Mouse (Mus musculus) CH12.LX (cell line): Measurements from ENCODE around the gene Ctss. TPM values are rescaled to one million over a fixed set of nuclear protein-coding genes. Genes with fewer than 3 reads are reported as not detected.
A peak's percentile ranks its signal among the peaks of the same experiment; 100 is the strongest.

ENCODE experiments used
- DNase-seq: peaks from one replicate; pipeline ENCODE4 v3.0.0-alpha.2; 2013; ENCODE audit errors: extremely low read depth
- H3K27ac ChIP-seq: 2 replicates; pipeline ENCODE4 v1.5.1; 2012; ENCODE audit warnings: low read depth, mild to moderate bottlenecking, control low read depth, moderate library complexity; ENCODE audit not compliant: insufficient read depth
- H3K27me3 ChIP-seq: replicated peaks from 2 replicates; pipeline ENCODE3; 2012; ENCODE audit warnings: inconsistent platforms
- H3K36me3 ChIP-seq, 2 experiments: replicated peaks in 1 of 2; 2 replicates each; pipeline versions ENCODE3 to v1.6.1; 2012; ENCODE audit warnings: inconsistent platforms in 1 of 2, low read length in 1 of 2, mild to moderate bottlenecking in 1 of 2, mixed read lengths in 1 of 2, moderate library complexity in 1 of 2; ENCODE audit not compliant: control insufficient read depth in 1 of 2, insufficient read depth in 1 of 2
- H3K4me1 ChIP-seq, 2 experiments: 2 replicates each; pipeline ENCODE4 v1.6.1; 2012; ENCODE audit warnings: inconsistent platforms in 1 of 2, moderate library complexity in 1 of 2; ENCODE audit not compliant: insufficient read depth in 2 of 2, control insufficient read depth in 1 of 2
- H3K4me2 ChIP-seq: 2 replicates; pipeline ENCODE4 v1.6.1; 2012; ENCODE audit warnings: low read depth, mild to moderate bottlenecking, control low read depth; ENCODE audit not compliant: poor library complexity, insufficient read depth, severe bottlenecking
- H3K4me3 ChIP-seq, 3 experiments: fragments of 150-350 bp in 1 of 3; sonication (generic) in 1 of 3; replicated peaks in 1 of 3; 2 replicates each; pipeline versions ENCODE3 to v1.5.1; 2011 to 2012; ENCODE audit warnings: low read depth in 2 of 3, low read length in 2 of 3, mild to moderate bottlenecking in 2 of 3, moderate library complexity in 2 of 3, control low read depth in 1 of 3, improper control_type of control experiment in 1 of 3, inconsistent platforms in 1 of 3, mixed read lengths in 1 of 3; ENCODE audit not compliant: poor library complexity in 1 of 3
- H3K79me2 ChIP-seq: replicated peaks from 2 replicates; pipeline ENCODE4 v1.6.1; 2012; ENCODE audit warnings: mild to moderate bottlenecking, moderate library complexity; ENCODE audit not compliant: control insufficient read depth, poor library complexity, insufficient read depth, severe bottlenecking; ENCODE audit errors: extremely low read depth
- H3K9ac ChIP-seq: 2 replicates; pipeline ENCODE4 v1.6.1; 2012; ENCODE audit warnings: low read depth, mild to moderate bottlenecking, control low read depth, moderate library complexity; ENCODE audit not compliant: insufficient read depth
- H3K9me3 ChIP-seq: replicated peaks from 2 replicates; pipeline ENCODE3; 2012; ENCODE audit warnings: low read length, inconsistent platforms, mixed read lengths
- BHLHE40 ChIP-seq: IDR thresholded peaks from 2 replicates; pipeline ENCODE4 v1.6.1; 2011; ENCODE audit warnings: mild to moderate bottlenecking, low read depth, low read length, improper control_type of control experiment
- CHD1 ChIP-seq: IDR thresholded peaks from 2 replicates; pipeline ENCODE4 v1.6.1; 2012; ENCODE audit warnings: low read depth, low read length, improper control_type of control experiment, inconsistent platforms
- CHD2 ChIP-seq: IDR thresholded peaks from 2 replicates; pipeline ENCODE4 v1.6.1; 2011; ENCODE audit warnings: low read length, improper control_type of control experiment
- CTCF ChIP-seq, 2 experiments: IDR thresholded peaks in 1 of 2; conservative IDR thresholded peaks in 1 of 2; 2 replicates each; pipeline ENCODE4 v1.5.1; 2011 to 2012; ENCODE audit warnings: low read depth in 2 of 2, low read length in 2 of 2, improper control_type of control experiment in 1 of 2, inconsistent platforms in 1 of 2, mild to moderate bottlenecking in 1 of 2, moderate library complexity in 1 of 2
- E2F4 ChIP-seq: IDR thresholded peaks from 2 replicates; pipeline ENCODE4 v1.6.1; 2011; ENCODE audit warnings: low read depth, low read length, improper control_type of control experiment; ENCODE audit not compliant: insufficient replicate concordance
- ELF1 ChIP-seq: IDR thresholded peaks from 2 replicates; pipeline ENCODE4 v1.6.1; 2014; ENCODE audit warnings: low read depth, mild to moderate bottlenecking, inconsistent platforms, low read length, improper control_type of control experiment
- EP300 ChIP-seq: IDR thresholded peaks from 2 replicates; pipeline ENCODE4 v1.6.1; 2011; ENCODE audit warnings: low read length, improper control_type of control experiment
- ETS1 ChIP-seq: conservative IDR thresholded peaks from 2 replicates; pipeline ENCODE4 v1.6.1; 2012; ENCODE audit warnings: low read depth, mild to moderate bottlenecking, inconsistent platforms, low read length, improper control_type of control experiment, moderate library complexity
- GABPA ChIP-seq: IDR thresholded peaks from 2 replicates; pipeline ENCODE4 v1.6.1; 2012; ENCODE audit warnings: low read depth, low read length, improper control_type of control experiment, inconsistent platforms; ENCODE audit not compliant: insufficient replicate concordance
- HCFC1 ChIP-seq: IDR thresholded peaks from 2 replicates; pipeline ENCODE4 v1.6.1; 2012; ENCODE audit warnings: low read depth, mild to moderate bottlenecking, inconsistent platforms, low read length, improper control_type of control experiment
- IRF4 ChIP-seq: IDR thresholded peaks from 2 replicates; pipeline ENCODE4 v1.6.1; 2014; ENCODE audit warnings: low read depth, mild to moderate bottlenecking, inconsistent platforms, low read length, improper control_type of control experiment
- JUN ChIP-seq: IDR thresholded peaks from 2 replicates; pipeline ENCODE4 v1.6.1; 2011; ENCODE audit warnings: low read depth, mild to moderate bottlenecking, low read length, improper control_type of control experiment, moderate library complexity; ENCODE audit not compliant: insufficient read depth
- JUND ChIP-seq: conservative IDR thresholded peaks from 2 replicates; pipeline ENCODE4 v1.6.1; 2011; ENCODE audit warnings: low read depth, low read length, improper control_type of control experiment
- KAT2A ChIP-seq: IDR thresholded peaks from 2 replicates; pipeline ENCODE4 v1.6.1; 2012; ENCODE audit warnings: low read length, improper control_type of control experiment, inconsistent platforms; ENCODE audit not compliant: insufficient replicate concordance
- MAFK ChIP-seq: IDR thresholded peaks from 2 replicates; pipeline ENCODE4 v1.6.1; 2011; ENCODE audit warnings: low read length, improper control_type of control experiment; ENCODE audit not compliant: insufficient replicate concordance
- MAX ChIP-seq: IDR thresholded peaks from 2 replicates; pipeline ENCODE4 v1.6.1; 2011; ENCODE audit warnings: low read length, improper control_type of control experiment
- MAZ ChIP-seq: IDR thresholded peaks from 2 replicates; pipeline ENCODE4 v1.6.1; 2012; ENCODE audit warnings: low read depth, mild to moderate bottlenecking, inconsistent platforms, low read length, improper control_type of control experiment, moderate library complexity
- MEF2A ChIP-seq: IDR thresholded peaks from 2 replicates; pipeline ENCODE4 v1.6.1; 2014; ENCODE audit warnings: low read depth, mild to moderate bottlenecking, inconsistent platforms, low read length, improper control_type of control experiment, borderline replicate concordance
- MXI1 ChIP-seq: IDR thresholded peaks from 2 replicates; pipeline ENCODE4 v1.6.1; 2011; ENCODE audit warnings: mild to moderate bottlenecking, low read depth, low read length, improper control_type of control experiment
- MYC ChIP-seq: IDR thresholded peaks from 2 replicates; pipeline ENCODE4 v1.6.1; 2011; ENCODE audit warnings: low read depth, mild to moderate bottlenecking, improper control_type of control experiment, low read length
- NELFE ChIP-seq: IDR thresholded peaks from 2 replicates; pipeline ENCODE4 v1.6.1; 2011; ENCODE audit warnings: low read depth, low read length, improper control_type of control experiment
- NRF1 ChIP-seq: IDR thresholded peaks from 2 replicates; pipeline ENCODE4 v1.6.1; 2014; ENCODE audit warnings: low read depth, mild to moderate bottlenecking, inconsistent platforms, low read length, improper control_type of control experiment, moderate library complexity
- PAX5 ChIP-seq: IDR thresholded peaks from 2 replicates; pipeline ENCODE4 v1.6.1; 2012; ENCODE audit warnings: low read length, inconsistent platforms, mixed read lengths
- POLR2A ChIP-seq: IDR thresholded peaks from 2 replicates; pipeline ENCODE4 v1.6.1; 2011; ENCODE audit warnings: low read depth, mild to moderate bottlenecking, improper control_type of control experiment, low read length
- POLR2AphosphoS2 ChIP-seq: IDR thresholded peaks from 2 replicates; pipeline ENCODE4 v1.6.1; 2011; ENCODE audit warnings: low read depth, low read length, improper control_type of control experiment
- RAD21 ChIP-seq: IDR thresholded peaks from 2 replicates; pipeline ENCODE4 v1.6.1; 2011; ENCODE audit warnings: low read depth, mild to moderate bottlenecking, low read length, improper control_type of control experiment, moderate library complexity
- RCOR1 ChIP-seq: conservative IDR thresholded peaks from 2 replicates; pipeline ENCODE4 v1.6.1; 2012; ENCODE audit warnings: low read depth, mild to moderate bottlenecking, inconsistent platforms, low read length, improper control_type of control experiment
- SIN3A ChIP-seq: IDR thresholded peaks from 2 replicates; pipeline ENCODE4 v1.6.1; 2012; ENCODE audit warnings: low read length, improper control_type of control experiment, inconsistent platforms
- SMC3 ChIP-seq: IDR thresholded peaks from 2 replicates; pipeline ENCODE4 v1.6.1; 2011; ENCODE audit warnings: low read depth, low read length, improper control_type of control experiment
- TBP ChIP-seq: conservative IDR thresholded peaks from 2 replicates; pipeline ENCODE4 v1.6.1; 2011; ENCODE audit warnings: low read depth, low read length, improper control_type of control experiment
- TCF12 ChIP-seq: IDR thresholded peaks from 2 replicates; pipeline ENCODE4 v1.6.1; 2014; ENCODE audit warnings: low read depth, mild to moderate bottlenecking, inconsistent platforms, low read length, improper control_type of control experiment
- UBTF ChIP-seq: IDR thresholded peaks from 2 replicates; pipeline ENCODE4 v1.6.1; 2012; ENCODE audit warnings: low read depth, mild to moderate bottlenecking, inconsistent platforms, low read length, improper control_type of control experiment, moderate library complexity
- USF1 ChIP-seq: IDR thresholded peaks from 2 replicates; pipeline ENCODE4 v1.6.1; 2014; ENCODE audit warnings: low read depth, mild to moderate bottlenecking, inconsistent platforms, low read length, improper control_type of control experiment
- USF2 ChIP-seq: conservative IDR thresholded peaks from 2 replicates; pipeline ENCODE4 v1.6.1; 2011; ENCODE audit warnings: low read depth, low read length, improper control_type of control experiment
- ZC3H11A ChIP-seq: IDR thresholded peaks from 2 replicates; pipeline ENCODE4 v1.6.1; 2012; ENCODE audit warnings: low read depth, mild to moderate bottlenecking, inconsistent platforms, low read length, improper control_type of control experiment
- ZKSCAN1 ChIP-seq: IDR thresholded peaks from 2 replicates; pipeline ENCODE4 v1.6.1; 2012; ENCODE audit warnings: low read depth, inconsistent platforms, low read length, improper control_type of control experiment, borderline replicate concordance
- ZMIZ1 ChIP-seq: IDR thresholded peaks from 2 replicates; pipeline ENCODE4 v1.6.1; 2012; ENCODE audit warnings: low read depth, mild to moderate bottlenecking, inconsistent platforms, low read length, improper control_type of control experiment
- ZNF384 ChIP-seq: IDR thresholded peaks from 2 replicates; pipeline ENCODE4 v1.6.1; 2012; ENCODE audit warnings: low read depth, low read length, improper control_type of control experiment, inconsistent platforms
- dilution Hi-C: fragments of 300-500 bp; cut with MboI; formaldehyde crosslinking; loops from 2 replicates; pipeline ENCODE4 v1.14.3; 2020; ENCODE audit warnings: low sequenced_read_pairs; ENCODE audit not compliant: extremely low pct_unique_long_range_greater_than_20kb, extremely low pct_ligation_motif_present
- in situ Hi-C: fragments of 300-500 bp; cut with MboI; formaldehyde crosslinking; loops from 3 replicates; pipeline ENCODE4 v1.14.3; 2019; ENCODE audit warnings: low sequenced_read_pairs, low pct_ligation_motif_present, low pct_unique_long_range_greater_than_20kb, mixed read lengths
- polyA plus RNA-seq: library from polyadenylated mRNA; unstranded; fragments of >175 nt; gene quantifications from 2 replicates; pipeline ENCODE4 v1.2.1, GENCODE M21; 2012; ENCODE audit warnings: low read depth; ENCODE audit not compliant: insufficient read length
- total RNA-seq, 2 experiments: library from RNA; depleted of rRNA; stranded (reverse); fragments of 300-350 nt in 1 of 2; fragments of >200 nt in 1 of 2; gene quantifications; 2 replicates each; pipeline ENCODE4 v1.2.3; 2012 to 2014

Ctss gene
- total and polyA plus RNA-seq, 3 experiments, result 178 to 282 (median 238) TPM

DNA sequence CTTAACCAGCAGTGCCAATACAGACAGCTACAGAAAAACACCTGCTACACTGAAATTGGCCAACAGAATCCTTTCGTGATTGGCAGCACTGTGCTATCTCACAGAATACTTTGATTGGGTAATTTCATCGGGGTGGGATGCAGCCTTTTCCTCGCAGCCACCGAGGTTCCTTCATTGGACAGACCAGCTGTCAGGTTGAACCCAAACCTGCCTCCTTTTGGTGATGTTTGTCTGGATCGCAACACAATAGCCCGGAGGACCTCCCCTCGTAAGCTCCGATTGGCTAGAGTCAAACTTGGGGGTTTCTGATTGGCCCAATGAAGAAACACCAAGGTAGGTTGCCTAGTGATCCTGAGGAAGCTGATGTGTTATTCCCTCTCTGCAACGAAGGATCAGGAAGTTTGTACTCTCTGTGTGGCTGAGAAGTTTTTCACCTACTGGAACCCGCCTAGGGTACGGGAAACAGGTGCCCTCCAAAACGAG is 62.1 kb downstream of the Ctss start, which contains the start of gene Golph3l:
Gene Golph3l, plus strand, starts transcription at position 331 of the 483 bp plus-strand sequence.
- dilution Hi-C loops (no loop called here), in situ Hi-C loops (no loop called here)
- DNase-seq, result peak; percentile 98
- Histone ChIP-seq H3K4me3 (peak within 1 kb of the TSS; percentile 75 to 100 (median 84)), H3K27me3 (no peaks in the 10 kb centered on the region), H3K9me3 (no peaks in the 10 kb centered on the region), H3K4me2 (peak within 1 kb of the TSS; percentile 86), H3K36me3 (peaks cover 7 to 21% of the 10 kb centered on the region in 2 experiments), H3K4me1 (peaks cover 0 to 9% of the 10 kb centered on the region in 2 experiments; a peak in 2 of 4 replicates), H3K27ac (peak within 1 kb of the TSS; percentile 73), H3K9ac (peak within 1 kb of the TSS; percentile 82), H3K79me2 (peaks cover 14% of the 10 kb centered on the region)
- TF ChIP-seq ZKSCAN1 (no peak), USF2 (no peak), EP300 (no peak), MYC (no peak; the same call in 1 of the 2 replicates), BHLHE40 (no peak), KAT2A (no peak), E2F4 (no peak), RAD21 (no peak), RCOR1 (no peak), NELFE (peak; percentile 51; the same call in 1 of the 2 replicates), ZC3H11A (no peak), NRF1 (peak; percentile 33; the same call in 1 of the 2 replicates), MEF2A (peak; percentile 10; the same call in 1 of the 2 replicates), SMC3 (no peak), CHD1 (no peak), ZMIZ1 (peak; percentile 61; the same call in 1 of the 2 replicates), HCFC1 (peak; percentile 76), MAZ (no peak), CTCF (conservative IDR thresholded peaks at IDR 0.05 in 1 of 2, IDR thresholded peaks at IDR 0.05 in 1 of 2; ENCODE audit: low read depth in 2 of 2, low read length in 2 of 2) (no peak), SIN3A (peak; percentile 73; the same call in 1 of the 2 replicates), MXI1 (peak; percentile 58; the same call in 1 of the 2 replicates), ETS1 (no peak), TBP (peak; percentile 83; the same call in 1 of the 2 replicates), POLR2AphosphoS2 (peak; percentile 56; the same call in 1 of the 2 replicates), MAX (peak; percentile 69; the same call in 1 of the 2 replicates), JUN (no peak), PAX5 (no peak), JUND (no peak), ELF1 (peak; percentile 73), CHD2 (peak; percentile 94), USF1 (no peak), UBTF (no peak), POLR2A (peak; percentile 63), IRF4 (no peak), MAFK (no peak), TCF12 (peak; percentile 47; the same call in 1 of the 2 replicates), GABPA (no peak), ZNF384 (no peak)
